Mouse (Mus musculus): Measurements from ENCODE around the gene Pkp4.
"Not testable (repeated sequence)": the region's sequence is repeated elsewhere in the genome, so short reads cannot be mapped to it uniquely, and the experiment has no call there.

The Pkp4 gene

GRCm38 (mm10) chr2:59383852-59384776, 223.5 kb downstream of the Pkp4 start:
- no peak for DNase-seq (ENCODE audit: low spot score in 2 of 2)

- no peak for DNase-seq (ENCODE audit: low spot score in 2 of 2)
Observed at GRCm38 (mm10) chr2:59385211-59385935, 224.7 kb downstream of the Pkp4 start.

- no peak for DNase-seq (ENCODE audit: low spot score in 2 of 2)
Observed at GRCm38 (mm10) chr2:59389971-59390370, 229.3 kb downstream of the Pkp4 start.

DNA sequence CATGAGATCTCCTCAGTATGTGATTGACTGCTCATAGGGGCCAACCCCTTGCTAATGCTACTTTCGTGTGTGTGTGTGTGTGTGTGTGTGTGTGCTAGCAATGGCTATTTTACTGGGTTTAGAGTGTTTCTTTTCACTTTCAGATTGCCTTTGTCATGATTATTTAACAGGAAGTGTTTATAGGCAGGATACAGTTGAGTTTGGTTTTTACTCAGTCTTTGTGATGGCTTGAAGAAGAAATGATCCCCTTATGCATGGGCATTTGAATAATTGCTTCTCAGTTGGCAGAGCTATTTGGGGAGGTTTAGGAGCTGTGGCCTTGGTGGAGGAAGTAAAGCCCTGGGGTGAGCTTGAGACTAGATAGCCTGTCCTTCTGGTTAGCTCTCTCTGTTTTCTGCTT, 232.5 kb downstream of the Pkp4 start:
- no peak for DNase-seq (ENCODE audit: low spot score in 2 of 2)

GRCm38 (mm10) chr2:59394651-59395050, 234.0 kb downstream of the Pkp4 start:
- DNase-seq (ENCODE audit: low spot score in 2 of 2), result no peak

DNA sequence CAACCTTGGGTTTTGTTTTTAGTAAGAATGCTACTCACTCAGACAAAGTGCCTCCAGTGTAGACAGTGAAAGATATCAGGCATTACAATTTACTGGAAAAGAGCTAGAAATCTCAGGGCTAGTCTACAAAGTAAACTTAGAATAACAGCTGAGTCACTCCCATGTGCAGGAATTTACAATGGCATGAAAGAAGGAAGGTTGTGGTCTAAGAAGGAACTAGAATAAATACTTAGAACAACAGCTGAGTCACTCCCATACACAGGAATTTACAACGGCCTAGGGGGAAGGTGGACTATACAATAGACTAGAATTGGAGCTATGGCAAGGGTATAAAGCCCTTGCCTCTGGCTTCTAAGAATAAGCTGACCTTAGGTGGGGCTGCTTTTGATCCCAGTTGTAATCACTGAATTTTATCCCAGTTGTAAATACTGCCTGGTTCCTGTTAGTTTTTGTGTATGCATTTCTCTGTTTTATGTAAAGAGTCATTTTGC, 234.6 kb downstream of the Pkp4 start:
- DNase-seq (ENCODE audit: low spot score in 2 of 2), result not testable (repeated sequence)

DNA sequence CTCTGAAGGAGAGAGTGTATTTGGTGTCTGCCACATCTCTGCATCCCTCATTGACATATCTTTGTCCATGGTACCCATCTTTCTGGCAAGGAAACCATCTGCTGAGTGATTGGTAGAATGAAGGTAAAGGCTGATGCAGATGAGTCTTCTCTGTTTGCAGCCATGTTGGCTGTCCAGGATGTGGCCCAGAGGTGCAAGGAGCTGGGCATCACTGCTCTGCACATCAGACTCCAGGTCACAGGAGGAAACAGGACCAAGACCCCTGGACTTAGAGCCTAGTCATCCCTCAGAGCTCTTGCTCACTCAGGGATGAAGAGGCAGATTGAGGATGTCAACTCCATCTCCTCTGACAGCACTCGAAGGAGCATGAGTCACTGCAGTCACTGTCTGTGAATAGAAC, 235.9 kb downstream of the Pkp4 start:
- DNase-seq (ENCODE audit: low spot score in 2 of 2), result no peak

- no peak for DNase-seq (ENCODE audit: low spot score in 2 of 2)
Observed at GRCm38 (mm10) chr2:59397531-59397930, 236.9 kb downstream of the Pkp4 start.

DNA sequence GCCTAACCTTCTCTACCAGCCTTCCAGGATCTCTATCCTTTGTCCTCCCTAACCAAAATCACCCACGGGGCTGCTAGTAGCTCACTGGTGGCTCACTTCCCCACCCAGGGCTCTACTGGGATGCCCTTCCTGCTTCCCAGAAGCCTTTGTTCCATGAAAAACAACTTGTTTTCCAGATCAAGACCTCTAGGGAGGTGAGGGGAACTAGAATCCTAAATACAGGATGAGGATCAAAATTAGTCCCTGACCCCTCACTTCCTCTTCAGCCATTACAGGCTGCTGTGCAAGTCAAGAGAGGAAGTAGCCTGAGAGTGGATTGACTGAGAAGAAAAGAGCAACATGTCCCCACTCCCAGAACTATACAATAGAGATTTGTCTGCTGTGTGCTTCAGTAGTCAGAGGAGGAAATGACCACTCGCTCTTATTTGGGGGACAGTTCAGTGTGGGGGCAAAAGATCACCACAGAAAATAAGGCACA, 240.3 kb downstream of the Pkp4 start:
- no peak for DNase-seq (ENCODE audit: low spot score in 2 of 2)

DNA sequence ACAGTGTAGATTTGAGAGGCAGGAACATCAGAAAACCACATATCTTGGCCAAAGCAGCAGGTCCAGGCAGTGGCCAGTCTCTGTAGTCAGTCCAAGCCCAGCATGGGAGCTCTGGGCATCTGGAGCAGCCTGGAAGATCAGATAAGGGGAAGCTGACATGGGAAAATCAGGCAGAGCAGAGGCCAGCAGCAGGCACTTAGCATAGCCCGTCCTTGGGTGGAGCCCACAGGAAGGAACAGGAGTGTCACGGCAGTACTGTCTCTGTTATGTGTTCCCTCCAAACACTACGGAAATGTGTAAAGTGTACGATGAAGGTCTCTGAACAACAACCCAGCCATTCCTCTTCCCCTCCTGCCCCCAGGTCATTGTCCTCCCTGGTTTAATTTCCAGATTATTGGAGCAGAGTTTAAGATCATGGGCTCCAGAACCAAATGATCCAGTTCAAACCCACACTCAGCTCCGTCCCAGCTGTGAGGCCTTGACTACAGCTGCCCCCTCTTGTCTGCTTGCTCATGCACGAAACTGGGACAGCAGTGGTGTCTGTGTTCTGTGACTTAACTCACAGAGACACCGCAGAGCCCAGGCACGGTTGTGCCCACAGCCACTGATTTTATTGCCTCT, 241.3 kb downstream of the Pkp4 start:
- no peak for DNase-seq (ENCODE audit: low spot score in 2 of 2)

DNA sequence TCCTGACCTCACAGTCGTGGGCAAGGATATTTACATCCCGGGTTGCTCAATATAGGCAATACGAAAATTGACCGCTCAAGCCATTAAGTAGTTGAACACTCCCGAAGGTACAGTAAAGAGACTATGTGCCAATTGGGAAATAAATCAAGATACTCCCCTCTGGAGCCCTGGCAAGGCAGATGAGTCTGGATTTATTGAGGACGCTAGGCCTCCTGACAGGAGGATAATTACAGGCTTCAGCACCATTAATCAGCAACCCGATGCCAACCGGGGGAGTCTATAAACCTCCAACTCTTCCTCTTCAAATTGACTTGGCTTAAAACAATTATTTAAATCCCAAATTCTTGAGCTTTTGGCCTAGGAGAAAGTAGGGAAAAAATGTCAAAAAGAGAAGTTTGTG, 243.4 kb downstream of the Pkp4 start:
- DNase-seq (ENCODE audit: low spot score in 2 of 2), result no peak

All from spleen, postnatal 14 days (tissue).